Mouse (Mus musculus) G1E (cell line): ENCODE measurements around the gene Patj. TPM values are rescaled to one million over a fixed set of nuclear protein-coding genes. Genes with fewer than 3 reads are reported as not detected.

ENCODE experiments used
- ATAC-seq: 2 replicates; pipeline ENCODE4 v1.8.0; 2016; ENCODE audit warnings: mild to moderate bottlenecking; ENCODE audit not compliant: insufficient number of reproducible peaks, poor library complexity, low FRiP score, severe bottlenecking; ENCODE audit errors: extremely low read depth
- DNase-seq: peaks from one replicate; pipeline ENCODE4 v3.0.0; 2012; ENCODE audit warnings: low spot score
- H3K27me3 ChIP-seq: 2 replicates; pipeline ENCODE4 v1.6.1; 2012; ENCODE audit warnings: mild to moderate bottlenecking, low read length, inconsistent platforms; ENCODE audit not compliant: insufficient read depth
- H3K36me3 ChIP-seq: replicated peaks from 2 replicates; pipeline ENCODE3; 2012; ENCODE audit warnings: mild to moderate bottlenecking, inconsistent platforms
- H3K4me1 ChIP-seq: 2 replicates; pipeline ENCODE4 v1.6.1; 2012; ENCODE audit warnings: low read depth, low read length, inconsistent platforms, mixed read lengths; ENCODE audit not compliant: insufficient read depth
- H3K4me3 ChIP-seq: 2 replicates; pipeline ENCODE4 v1.5.1; 2012; ENCODE audit warnings: low read depth, mild to moderate bottlenecking, inconsistent platforms, low read length, moderate library complexity, mixed read lengths
- H3K9me3 ChIP-seq: replicated peaks from 2 replicates; pipeline ENCODE4 v1.6.1; 2012; ENCODE audit warnings: inconsistent platforms
- CTCF ChIP-seq: IDR thresholded peaks from 2 replicates; pipeline ENCODE4 v1.5.1; 2012; ENCODE audit warnings: low read depth, low read length, inconsistent platforms, mixed read lengths
- GATA1 ChIP-seq: IDR thresholded peaks from 2 replicates; pipeline ENCODE4 v1.6.1; 2012; ENCODE audit warnings: borderline replicate concordance, low read length, inconsistent platforms, mixed read lengths
- GATA2 ChIP-seq: IDR thresholded peaks from 2 replicates; pipeline ENCODE4 v1.6.1; 2012; ENCODE audit warnings: low read depth, low read length, inconsistent platforms, borderline replicate concordance
- POLR2AphosphoS5 ChIP-seq: IDR thresholded peaks from 2 replicates; pipeline ENCODE4 v1.6.1; 2012; ENCODE audit warnings: low read depth, low read length, inconsistent platforms; ENCODE audit not compliant: insufficient replicate concordance
- TAL1 ChIP-seq: conservative IDR thresholded peaks from 2 replicates; pipeline ENCODE4 v1.6.1; 2012; ENCODE audit warnings: low read depth, low read length, inconsistent platforms, mixed read lengths
- polyA plus RNA-seq: library from polyadenylated mRNA; stranded (reverse); fragments of >175 nt; gene quantifications from 2 replicates; pipeline ENCODE4 v1.2.3, GENCODE M21; 2012
- total RNA-seq, 2 experiments: library from RNA; stranded (forward) in 1 of 2; stranded (reverse) in 1 of 2; fragments of 200-1000 nt in 1 of 2; fragments of >200 nt in 1 of 2; fragmentation: Nextera tagmentation in 1 of 2; gene quantifications; 2 replicates each; pipeline ENCODE4 v1.2.3; 2014 to 2017

The Patj gene
- total and polyA plus RNA-seq, 3 experiments = 0.82 TPM; not detected in 2

GRCm38 (mm10) chr4:98564196-98564865 lies 168.7 kb downstream of the Patj start:
- Histone ChIP-seq H3K4me1 (no peaks in the 10 kb centered on the region), H3K9me3 (peaks cover 27% of the 10 kb centered on the region), H3K27me3 (no peaks in the 10 kb centered on the region), H3K36me3 (no peaks in the 10 kb centered on the region), H3K4me3 (no peak overlapping the region)
- TF ChIP-seq GATA1 (no peak), TAL1 (no peak), CTCF (no peak)
- DNase-seq (no peak), ATAC-seq (no peak)

- Histone ChIP-seq H3K27me3 (no peaks in the 10 kb centered on the region), H3K36me3 (no peaks in the 10 kb centered on the region), H3K4me1 (no peaks in the 10 kb centered on the region), H3K4me3 (no peak overlapping the region), H3K9me3 (peaks cover 35% of the 10 kb centered on the region)
- DNase-seq (no peak), ATAC-seq (no peak)
- TF ChIP-seq GATA1 = no peak
- no peak for TF ChIP-seq POLR2AphosphoS5
- TF ChIP-seq GATA2 = no peak
- TF ChIP-seq TAL1 = no peak
- no peak for TF ChIP-seq CTCF
Measured at GRCm38 (mm10) chr4:98566741-98567140, 171.2 kb downstream of the Patj start.

- H3K36me3 ChIP-seq = no peaks in the 10 kb centered on the region
- TF ChIP-seq GATA1 = no peak
- no peak for TF ChIP-seq POLR2AphosphoS5
- TF ChIP-seq CTCF = no peak
- TF ChIP-seq GATA2 = no peak
- no peak for TF ChIP-seq TAL1
- no peak overlapping the region for H3K4me3 ChIP-seq
- H3K4me1 ChIP-seq = no peaks in the 10 kb centered on the region
- peaks cover 42% of the 10 kb centered on the region for H3K9me3 ChIP-seq
- DNase-seq (no peak), ATAC-seq (no peak)
- no peaks in the 10 kb centered on the region for H3K27me3 ChIP-seq
Measured at GRCm38 (mm10) chr4:98567457-98567856, 171.9 kb downstream of the Patj start.

GRCm38 (mm10) chr4:98569904-98570303 lies 174.3 kb downstream of the Patj start:
- peaks cover 31% of the 10 kb centered on the region for H3K9me3 ChIP-seq
- ATAC-seq = no peak
- H3K4me1 ChIP-seq = no peaks in the 10 kb centered on the region
- no peak for DNase-seq
- TF ChIP-seq POLR2AphosphoS5 (no peak), CTCF (no peak), GATA1 (no peak), TAL1 (no peak), GATA2 (no peak)
- no peaks in the 10 kb centered on the region for H3K27me3 ChIP-seq
- no peaks in the 10 kb centered on the region for H3K36me3 ChIP-seq
- H3K4me3 ChIP-seq = no peak overlapping the region

GRCm38 (mm10) chr4:98577275-98577674 lies 181.7 kb downstream of the Patj start:
- no peak for DNase-seq
- Histone ChIP-seq H3K4me3 (no peak overlapping the region), H3K9me3 (peaks cover 24% of the 10 kb centered on the region), H3K4me1 (no peaks in the 10 kb centered on the region), H3K27me3 (no peaks in the 10 kb centered on the region), H3K36me3 (no peaks in the 10 kb centered on the region)
- no peak for ATAC-seq
- TF ChIP-seq POLR2AphosphoS5 = no peak
- TF ChIP-seq GATA2 = no peak
- no peak for TF ChIP-seq CTCF
- TF ChIP-seq TAL1 = no peak
- no peak for TF ChIP-seq GATA1

GRCm38 (mm10) chr4:98577957-98578541 lies 182.5 kb downstream of the Patj start:
- H3K4me3 ChIP-seq = no peak overlapping the region
- no peaks in the 10 kb centered on the region for H3K4me1 ChIP-seq
- peaks cover 25% of the 10 kb centered on the region for H3K9me3 ChIP-seq
- no peak for DNase-seq
- ATAC-seq = no peak
- no peak for TF ChIP-seq POLR2AphosphoS5
- TF ChIP-seq CTCF = no peak
- TF ChIP-seq GATA2 = no peak
- no peak for TF ChIP-seq TAL1
- TF ChIP-seq GATA1 = no peak
- H3K36me3 ChIP-seq = no peaks in the 10 kb centered on the region
- no peaks in the 10 kb centered on the region for H3K27me3 ChIP-seq
